Mouse (Mus musculus): Measurements from ENCODE around the gene Abca17. TPM values are rescaled to one million over a fixed set of nuclear protein-coding genes. Genes with fewer than 3 reads are reported as not detected.

Abca17 gene
- total RNA-seq, 2 experiments from 2014 or later = not detected

DNA sequence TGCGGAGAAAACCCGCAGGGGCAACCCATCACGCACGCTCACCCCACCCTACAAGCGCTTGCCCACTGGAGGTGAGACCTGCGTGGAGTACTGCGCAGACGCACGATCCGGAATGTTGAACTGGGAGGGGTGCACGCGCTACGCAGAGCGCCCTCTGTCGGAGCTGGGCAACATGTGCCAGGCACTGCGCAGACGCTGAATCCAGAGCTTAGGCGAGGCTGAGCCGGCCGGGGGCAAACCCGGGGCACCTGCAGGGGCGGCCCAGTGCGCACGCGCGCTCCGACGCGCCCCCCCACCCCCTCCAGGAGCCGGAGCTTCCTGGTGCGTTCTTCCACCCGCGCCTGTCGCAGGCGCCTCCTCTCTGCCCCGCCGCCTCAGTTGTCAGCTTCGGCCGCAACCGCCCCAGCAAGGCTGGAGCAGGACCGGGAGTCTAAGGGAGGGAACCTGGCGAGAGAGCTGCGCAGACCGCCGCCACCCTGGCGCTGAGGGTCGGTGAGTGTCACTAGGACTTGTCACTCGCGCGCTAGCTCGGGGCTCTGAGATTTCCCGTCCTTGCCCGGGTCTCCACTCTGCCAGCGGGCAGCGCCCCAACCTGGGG lies 991 bp upstream of the Abca17 start, which contains the start of gene Abca3:
Abca3 (plus strand) TSS at position 191 of the 598 bp plus-strand sequence.
- peak; percentile 83 for ATAC-seq (replicated peaks; ENCODE audit: poor library complexity, severe bottlenecking)

DNA sequence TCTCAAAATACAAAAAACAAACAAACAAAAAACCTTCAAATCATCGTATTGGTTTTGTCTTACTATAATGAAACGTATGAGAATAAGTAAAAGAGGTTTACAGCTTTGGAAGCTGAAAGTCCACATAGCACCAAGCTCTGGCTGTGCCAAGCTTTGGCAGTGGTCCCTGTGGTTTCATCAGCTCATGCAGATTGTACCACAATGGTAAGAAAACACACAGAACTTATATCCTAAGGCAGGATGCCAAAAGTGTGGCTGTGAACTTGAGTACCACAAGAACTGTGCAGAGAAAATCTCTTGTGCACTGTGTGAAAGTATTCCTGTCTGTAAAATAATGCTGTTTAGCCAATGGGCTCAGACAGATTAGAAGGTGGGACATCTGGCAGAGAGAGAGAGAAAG lies 1.7 kb downstream of the Abca17 start:
- ATAC-seq (replicated peaks; ENCODE audit: poor library complexity, severe bottlenecking) = no peak

DNA sequence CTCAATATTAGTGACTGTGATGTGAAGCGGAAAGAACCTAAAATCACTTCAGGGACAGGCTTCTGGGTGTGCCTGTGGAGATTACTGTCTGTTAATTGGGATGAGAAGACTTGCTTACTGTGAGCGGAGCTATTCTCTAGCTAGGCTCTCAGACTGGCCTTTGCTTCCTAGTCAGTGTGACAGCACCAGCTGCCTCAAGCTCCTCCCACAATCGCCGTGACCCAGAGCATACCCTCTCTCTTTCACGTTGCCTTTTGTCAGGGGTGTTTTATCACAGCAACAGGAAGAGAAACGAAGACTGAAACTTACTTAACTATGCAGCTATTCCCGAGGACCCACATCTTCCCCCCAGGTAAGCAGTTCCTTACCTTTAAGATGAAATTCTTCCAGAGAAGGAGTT lies 4.0 kb downstream of the Abca17 start:
- ATAC-seq (replicated peaks; ENCODE audit: poor library complexity, severe bottlenecking) = no peak

DNA sequence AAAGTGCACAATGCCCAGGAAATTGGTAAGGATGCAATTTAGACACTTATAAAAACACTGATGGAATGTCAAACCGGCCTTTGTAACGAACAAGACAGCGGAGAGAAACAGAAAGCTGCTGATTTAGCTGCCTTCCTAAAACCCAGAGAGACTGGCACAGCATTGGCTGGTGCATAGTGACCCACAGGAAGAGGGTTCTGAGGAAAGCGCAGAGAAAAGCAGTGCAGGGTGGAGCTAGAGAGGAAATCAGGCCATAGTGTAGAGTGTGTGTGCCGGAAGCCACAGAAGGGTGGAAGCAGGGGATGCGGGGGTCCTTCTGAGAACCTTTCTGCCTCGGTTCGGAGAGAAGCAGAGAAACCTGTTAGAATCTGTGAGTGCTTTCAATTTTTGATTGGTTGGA lies 6.2 kb downstream of the Abca17 start:
- ATAC-seq (replicated peaks; ENCODE audit: poor library complexity, severe bottlenecking) = peak; percentile 97

DNA sequence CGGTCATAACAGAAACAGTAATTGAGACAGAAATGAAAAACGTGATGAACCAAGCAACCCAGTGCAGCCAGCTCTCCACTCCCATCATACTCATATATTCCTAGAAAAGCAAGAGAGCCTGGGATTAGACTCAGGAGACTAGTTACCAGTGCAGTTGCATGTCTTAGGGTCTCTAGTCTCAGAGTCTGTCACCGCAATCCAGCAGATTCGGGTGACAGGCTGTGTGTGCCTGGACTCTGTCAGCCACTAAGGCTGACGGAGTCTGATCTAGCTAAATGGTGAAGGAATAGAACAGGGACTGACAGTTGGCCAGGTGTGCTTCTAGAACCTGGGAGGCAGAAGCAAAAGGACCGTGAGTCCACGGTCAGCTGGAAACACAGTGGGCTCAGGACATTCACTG lies 23.2 kb downstream of the Abca17 start:
- ATAC-seq (replicated peaks; ENCODE audit: poor library complexity, severe bottlenecking) = no peak

DNA sequence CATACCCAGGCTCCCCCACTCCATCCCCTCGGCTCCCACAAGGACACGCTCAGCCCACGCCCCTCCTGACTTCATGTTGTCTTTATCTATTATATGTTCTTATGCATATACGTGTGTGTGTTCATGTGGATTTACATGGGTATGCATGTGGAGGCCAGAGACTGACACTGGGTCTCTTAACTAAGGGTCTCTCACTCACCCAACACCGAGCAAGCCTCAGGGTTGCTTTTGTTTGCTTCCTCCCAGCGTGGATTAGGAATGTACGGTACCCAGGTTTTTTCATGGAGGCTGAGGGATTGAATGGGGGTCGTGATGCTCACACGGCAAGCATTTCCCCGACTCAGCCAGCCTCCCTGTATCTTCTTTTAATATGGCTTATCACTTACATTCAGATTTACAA lies 25.8 kb downstream of the Abca17 start:
- ATAC-seq (replicated peaks; ENCODE audit: poor library complexity, severe bottlenecking) = no peak

DNA sequence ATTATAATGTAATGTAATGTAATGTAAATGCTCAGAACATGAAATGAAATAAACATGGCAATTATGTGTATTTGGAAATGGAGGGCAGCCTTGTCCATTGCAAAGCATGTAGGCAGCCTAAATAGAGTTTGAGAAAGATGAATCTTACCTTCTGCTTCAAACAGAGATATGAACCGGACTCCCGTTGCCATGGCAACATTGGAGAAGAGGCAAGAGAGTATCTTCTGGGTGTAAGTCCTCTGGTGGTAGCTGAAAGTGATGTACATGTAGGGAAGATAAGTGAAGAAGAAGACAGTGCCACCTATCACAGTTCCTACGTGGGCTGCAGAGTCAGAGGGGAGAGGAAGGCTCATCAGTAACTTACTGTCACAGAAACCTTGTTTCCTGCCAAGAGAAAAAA lies 30.0 kb downstream of the Abca17 start:
- no peak for ATAC-seq (replicated peaks; ENCODE audit: poor library complexity, severe bottlenecking)

DNA sequence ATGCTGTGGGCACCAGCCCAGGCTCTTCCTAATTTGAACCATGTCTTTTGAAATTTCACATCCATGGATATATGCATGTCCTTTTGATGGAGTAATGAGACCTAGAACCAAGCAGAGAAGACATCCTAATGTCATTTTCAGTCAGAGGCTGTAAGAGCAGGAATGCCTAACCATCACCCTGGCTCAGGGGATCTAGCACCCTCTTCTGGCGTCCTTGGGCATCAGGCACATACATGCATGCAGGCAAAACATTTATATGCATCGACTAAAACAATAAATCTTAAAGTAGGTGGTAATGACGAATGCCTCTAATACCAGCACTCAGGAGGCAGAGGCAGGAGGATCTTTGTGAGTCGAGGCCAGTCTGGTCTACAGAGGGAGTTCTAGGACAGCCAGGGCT lies 43.4 kb downstream of the Abca17 start:
- ATAC-seq (replicated peaks; ENCODE audit: poor library complexity, severe bottlenecking) = peak; percentile 62

DNA sequence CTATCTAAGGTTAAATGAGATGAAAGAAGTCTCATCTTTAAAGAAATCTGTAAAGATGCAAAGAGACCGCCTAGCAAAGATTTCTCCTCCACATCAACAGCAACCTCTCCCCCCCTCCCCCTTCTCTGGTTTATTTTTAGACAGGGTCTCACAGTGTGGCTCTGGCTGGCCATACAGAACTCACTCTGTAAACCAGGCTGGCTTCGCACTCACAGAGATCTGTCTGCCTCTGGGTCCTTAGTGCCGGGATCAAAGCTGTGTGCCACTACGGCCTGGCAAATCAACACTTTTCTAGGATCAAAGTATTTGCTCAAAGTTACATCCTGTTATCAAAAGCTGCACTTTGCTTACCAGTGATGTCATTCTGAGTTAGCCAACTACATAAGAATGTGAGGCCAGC lies 50.2 kb downstream of the Abca17 start:
- ATAC-seq (replicated peaks; ENCODE audit: poor library complexity, severe bottlenecking) = no peak

DNA sequence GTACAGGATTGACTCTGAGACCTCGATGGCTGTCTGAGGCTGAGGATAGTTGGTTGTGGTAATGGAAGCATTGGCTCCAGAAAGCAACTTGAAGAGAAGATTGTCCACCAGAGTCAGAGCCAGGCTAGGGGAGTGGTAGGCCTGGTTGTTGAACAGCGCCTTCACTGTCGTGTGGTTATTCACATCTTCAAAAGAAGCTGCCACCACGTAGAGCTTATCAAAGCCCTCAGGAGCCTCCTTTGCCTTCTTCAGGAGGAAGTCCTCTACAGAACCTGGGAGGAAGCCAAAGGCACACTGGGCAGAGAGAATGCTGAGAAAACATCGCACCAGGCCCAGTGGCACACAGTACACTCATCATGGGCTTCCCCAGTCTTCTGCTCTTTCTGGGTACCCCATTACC lies 61.5 kb downstream of the Abca17 start:
- no peak for ATAC-seq (replicated peaks; ENCODE audit: poor library complexity, severe bottlenecking)

DNA sequence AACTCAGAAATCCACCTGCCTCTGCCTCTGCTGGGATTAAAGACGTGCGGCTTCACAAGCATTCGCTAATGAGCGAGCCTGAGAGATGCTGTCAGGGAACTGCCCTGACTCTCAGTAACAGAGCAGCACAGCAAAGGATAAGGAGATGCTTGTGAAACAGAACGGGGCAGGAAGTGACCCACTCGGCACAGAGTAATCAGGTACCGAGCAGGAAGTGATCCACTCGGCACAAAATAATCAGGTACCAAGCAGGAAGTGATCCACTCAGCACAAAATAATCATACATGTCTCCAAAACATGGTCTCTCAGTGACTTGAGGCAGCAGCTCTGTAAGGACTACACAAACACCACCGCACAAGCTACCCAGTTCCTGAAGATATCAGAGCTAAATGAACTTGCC lies 62.4 kb downstream of the Abca17 start:
- peak; percentile 52 for ATAC-seq (replicated peaks; ENCODE audit: poor library complexity, severe bottlenecking)

DNA sequence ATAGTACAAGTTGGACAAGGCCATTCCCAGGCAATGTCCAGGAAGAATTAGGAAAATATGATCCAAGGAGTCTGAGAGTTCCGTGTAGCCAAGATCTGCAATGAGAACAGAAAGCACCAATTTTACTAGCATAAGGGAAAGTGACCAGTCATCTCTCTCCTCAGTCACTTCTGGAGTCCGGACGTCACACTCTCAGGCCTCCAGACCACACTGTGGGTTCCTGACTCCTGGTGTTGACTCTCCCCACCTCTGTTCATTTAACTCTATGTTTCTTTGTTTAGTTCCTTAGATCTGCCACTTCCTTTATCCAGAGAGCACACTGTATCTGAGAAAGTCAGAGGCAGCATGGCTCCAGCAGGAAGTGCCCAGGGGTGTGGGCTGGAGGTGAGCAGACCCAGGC lies 65.2 kb downstream of the Abca17 start:
- ATAC-seq (replicated peaks; ENCODE audit: poor library complexity, severe bottlenecking) = peak; percentile 70

DNA sequence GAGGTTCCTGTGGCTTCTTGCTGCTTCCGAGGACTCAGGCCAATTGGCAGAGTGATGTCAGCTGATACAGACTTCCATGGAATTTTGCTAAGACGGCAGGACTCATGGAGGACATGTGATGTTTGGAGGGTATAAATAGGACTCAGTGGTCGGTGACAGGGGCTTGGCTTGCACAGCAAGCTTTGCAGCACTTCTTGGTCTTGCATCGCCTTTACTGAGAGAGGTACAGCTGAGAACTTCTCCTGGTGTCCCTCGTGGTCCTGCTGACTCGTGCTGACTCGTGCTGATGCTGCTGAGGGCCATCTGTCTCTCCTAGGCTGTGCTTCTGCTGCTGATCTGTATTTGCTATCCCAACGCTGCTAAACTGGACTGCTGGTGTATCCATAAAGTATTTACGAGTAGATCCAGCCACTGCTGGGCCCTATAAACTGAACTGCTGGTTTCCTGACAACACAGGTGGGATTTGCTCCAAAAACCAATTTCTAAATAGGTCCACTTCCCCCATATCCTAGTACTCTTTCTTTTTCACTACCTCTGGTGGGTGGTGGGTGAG lies 67.5 kb downstream of the Abca17 start:
- no peak for ATAC-seq (replicated peaks; ENCODE audit: poor library complexity, severe bottlenecking)

DNA sequence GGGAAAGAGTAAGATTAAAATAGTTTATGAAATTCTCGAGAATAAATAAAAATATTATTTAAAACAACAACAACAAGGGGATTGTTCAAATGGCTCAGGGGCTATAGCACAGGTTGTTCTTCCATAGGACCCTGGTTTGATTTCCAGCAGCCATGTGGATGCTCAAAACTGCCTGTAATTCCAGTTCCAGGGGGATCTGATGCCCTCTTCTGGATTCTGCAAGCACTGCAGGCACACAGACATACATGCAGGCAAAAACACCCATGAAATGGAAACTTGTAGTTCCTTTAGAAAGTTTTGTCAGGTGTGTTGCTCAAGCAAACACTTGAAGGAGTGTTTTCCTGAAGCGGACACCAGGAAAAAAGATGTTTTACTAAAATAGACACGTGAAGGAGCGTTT lies 68.2 kb downstream of the Abca17 start:
- no peak for ATAC-seq (replicated peaks; ENCODE audit: poor library complexity, severe bottlenecking)

DNA sequence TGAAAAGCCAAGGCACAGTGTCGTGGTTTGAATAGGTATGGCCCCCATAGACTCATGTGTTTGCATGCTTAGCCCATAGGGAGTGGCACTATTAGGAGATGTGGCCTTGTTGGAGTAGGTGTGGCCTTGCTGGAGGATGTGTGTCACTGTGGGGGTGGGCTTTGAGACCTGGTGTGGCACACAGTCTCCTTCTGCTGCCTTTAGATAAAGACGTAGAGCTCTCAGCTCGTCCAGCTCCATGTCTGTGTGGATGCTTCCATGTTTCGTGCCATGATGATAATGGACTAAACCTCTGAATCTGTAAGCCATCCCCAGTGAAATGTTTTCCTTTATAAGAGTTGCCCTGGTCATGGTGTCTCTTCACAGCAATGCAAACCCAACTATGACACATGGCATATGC lies 71.0 kb downstream of the Abca17 start:
- ATAC-seq (replicated peaks; ENCODE audit: poor library complexity, severe bottlenecking) = no peak

DNA sequence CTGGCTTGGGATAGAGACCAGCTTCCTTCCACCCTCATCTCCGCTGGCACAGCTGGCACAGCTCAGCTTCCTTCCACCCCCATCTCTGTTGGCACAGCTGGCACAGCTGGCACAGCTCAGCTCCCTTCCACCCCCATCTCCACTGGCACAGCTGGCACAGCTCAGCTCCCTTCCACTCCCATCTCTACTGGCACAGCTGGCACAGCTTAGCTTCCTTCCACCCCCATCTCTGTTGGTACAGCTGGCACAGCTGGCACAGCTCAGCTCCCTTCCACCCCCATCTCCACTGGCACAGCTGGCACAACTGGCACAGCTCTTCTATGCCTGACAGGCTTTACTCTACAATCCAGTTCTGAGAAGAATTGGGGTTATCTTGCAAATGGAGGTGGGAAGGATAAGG lies 83.7 kb downstream of the Abca17 start:
- no peak for ATAC-seq (replicated peaks; ENCODE audit: poor library complexity, severe bottlenecking)

DNA sequence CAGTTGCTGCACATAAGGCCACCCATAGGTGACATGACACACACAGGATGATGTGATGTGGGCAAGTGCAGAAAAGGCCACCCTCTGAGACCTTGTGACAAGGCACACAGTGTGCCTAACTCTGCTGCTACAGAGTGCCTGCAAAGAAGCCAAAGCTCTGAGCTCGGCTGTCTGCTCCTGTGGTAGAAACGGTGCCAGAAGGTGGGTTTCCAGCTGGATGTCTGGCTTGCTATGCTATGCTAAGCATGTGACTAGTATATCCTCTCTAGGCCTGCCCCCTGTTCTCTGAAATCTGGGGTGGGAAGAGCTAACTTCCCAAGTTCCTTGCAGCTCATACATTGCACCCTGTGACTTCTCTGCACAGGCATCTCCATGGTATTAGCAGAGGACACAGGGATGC lies 86.1 kb downstream of the Abca17 start:
- ATAC-seq (replicated peaks; ENCODE audit: poor library complexity, severe bottlenecking) = no peak

DNA sequence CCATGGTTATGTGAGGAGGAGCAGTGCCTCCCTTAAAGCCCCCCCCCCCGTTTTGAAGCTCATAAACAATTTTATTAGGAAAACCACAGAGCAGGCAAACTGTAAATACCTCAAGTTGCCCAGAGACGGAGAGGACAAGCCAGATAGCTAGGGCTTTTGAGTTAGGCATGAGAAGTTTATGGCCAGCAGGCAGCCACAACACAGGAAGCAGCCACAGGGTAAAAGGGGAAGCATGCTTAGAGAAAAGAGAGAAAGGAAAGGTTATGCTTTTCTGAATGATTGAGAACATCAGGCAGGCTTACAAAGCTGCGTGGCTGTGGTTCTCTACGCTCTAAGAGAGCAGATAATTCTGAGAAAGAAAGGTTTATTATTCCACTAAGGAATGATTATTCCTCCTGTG lies 90.4 kb downstream of the Abca17 start:
- ATAC-seq (replicated peaks; ENCODE audit: poor library complexity, severe bottlenecking) = peak; percentile 94

DNA sequence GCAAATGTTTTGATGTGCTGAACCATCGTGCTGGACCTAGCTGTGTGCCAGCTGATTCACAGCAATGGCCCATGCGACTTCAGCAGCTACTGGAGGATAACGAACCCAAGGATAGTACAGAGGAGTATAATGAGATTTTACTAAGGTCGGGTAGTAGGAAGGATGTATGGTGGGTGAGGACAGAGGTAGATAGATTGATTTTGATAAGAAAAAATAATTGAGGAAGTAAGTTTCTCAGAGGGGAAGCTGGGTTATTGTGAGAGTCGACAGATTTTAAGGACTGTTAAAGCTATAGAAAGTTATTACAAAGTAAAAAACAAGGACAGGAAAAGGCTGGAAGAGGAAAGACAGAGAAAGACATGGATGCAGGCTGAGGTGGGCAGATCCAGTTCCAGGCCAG lies 91.2 kb downstream of the Abca17 start:
- peak; percentile 59 for ATAC-seq (replicated peaks; ENCODE audit: poor library complexity, severe bottlenecking)

DNA sequence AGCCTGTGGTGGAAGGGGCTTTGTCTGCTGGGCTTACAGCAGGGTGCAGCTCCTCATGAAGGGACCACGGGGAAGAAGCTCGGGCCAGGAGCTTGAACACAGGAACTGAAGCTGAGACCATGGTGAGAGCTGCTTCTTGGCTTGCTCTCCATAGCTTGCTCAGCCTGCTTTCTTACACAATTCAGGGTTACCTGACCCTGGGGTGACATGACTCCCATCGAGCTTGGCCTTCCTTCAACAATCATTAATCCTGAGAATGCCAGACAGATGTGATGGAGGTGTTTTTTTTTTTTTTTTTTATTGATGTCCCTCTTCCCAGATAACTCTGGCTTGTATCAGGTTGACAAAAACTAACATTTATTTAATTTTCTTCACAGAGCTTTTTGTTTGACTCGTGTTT lies 91.9 kb downstream of the Abca17 start:
- ATAC-seq (replicated peaks; ENCODE audit: poor library complexity, severe bottlenecking) = peak; percentile 14

DNA sequence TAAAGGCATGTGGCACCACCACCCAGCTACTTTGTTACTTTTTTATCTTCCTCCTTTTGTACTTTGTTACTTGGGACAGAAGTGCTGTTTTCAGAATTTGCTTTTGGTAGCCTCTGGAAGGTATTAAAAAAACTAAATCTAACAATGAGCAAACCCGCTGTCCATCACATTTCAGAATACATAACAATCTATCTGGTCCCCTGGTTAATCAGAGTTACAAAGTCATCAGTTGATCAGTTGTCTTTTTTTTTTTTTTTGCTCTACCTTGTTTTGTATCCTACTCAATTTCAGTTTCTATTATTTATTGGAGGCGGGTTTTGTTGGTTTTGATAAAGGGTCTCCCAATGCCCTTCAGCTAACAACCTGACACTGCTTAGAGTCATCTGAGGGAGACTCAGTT lies 98.5 kb downstream of the Abca17 start:
- no peak for ATAC-seq (replicated peaks; ENCODE audit: poor library complexity, severe bottlenecking)

DNA sequence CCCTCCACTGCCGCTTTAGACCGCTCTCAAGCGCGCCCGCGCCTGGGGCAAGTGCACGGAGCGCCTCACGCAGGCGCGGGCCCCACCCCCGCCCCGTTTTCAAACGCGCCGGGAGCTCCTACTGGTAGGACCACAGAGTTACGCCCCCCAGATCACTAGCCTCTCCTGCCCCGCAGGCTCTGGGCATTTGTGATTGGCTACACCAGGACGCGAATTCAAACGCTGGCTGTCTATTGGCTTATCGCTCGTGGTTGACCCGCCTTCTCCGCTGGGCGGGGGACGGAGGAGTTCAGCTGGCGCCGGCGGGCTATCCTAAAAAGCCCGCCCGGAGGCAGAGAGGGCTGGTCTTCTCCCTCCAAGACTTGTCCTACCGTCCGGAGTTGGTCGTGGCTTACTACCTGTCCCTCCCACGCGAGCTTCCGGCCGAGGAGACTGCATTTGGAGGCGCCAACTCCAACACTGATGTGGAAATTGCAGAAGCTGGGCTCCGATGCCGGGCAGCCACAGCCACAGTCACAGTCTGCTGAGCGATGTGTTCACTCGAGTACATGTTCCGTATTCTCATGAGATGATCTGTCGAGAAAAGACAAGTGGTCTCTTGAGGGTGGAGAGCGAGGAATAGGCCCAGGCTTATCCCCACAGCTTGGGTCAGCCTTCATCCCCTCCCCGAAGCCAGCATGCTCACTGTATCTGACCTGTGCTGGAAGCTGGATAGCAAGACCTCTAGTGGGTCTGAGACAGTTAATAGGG lies 99.4 kb downstream of the Abca17 start, which contains the start of gene Ccnf:
Ccnf (minus strand) TSS at position 165 of the 750 bp plus-strand sequence.
- ATAC-seq (replicated peaks; ENCODE audit: poor library complexity, severe bottlenecking) = peak; percentile 97

Measured in granulocyte monocyte progenitor cell, adult 5-6 weeks (primary cell).